Mouse (Mus musculus): ENCODE data around the gene Gsdme.

Gene Gsdme

GRCm38 (mm10) chr6:50263670-50264069 lies at the start of gene Gsdme:
TSS of gene Gsdme (minus strand) at chr6:50263862.
- DNase-seq, result no peak

- peak; percentile 76 for DNase-seq
Measured at GRCm38 (mm10) chr6:50312647-50313046, 49.0 kb upstream of the Gsdme start.

GRCm38 (mm10) chr6:50309019-50309418 lies 45.4 kb upstream of the Gsdme start:
- no peak for DNase-seq

GRCm38 (mm10) chr6:50306625-50307024 lies 43.0 kb upstream of the Gsdme start:
- no peak for DNase-seq

- peak; percentile 62 for DNase-seq
Measured at GRCm38 (mm10) chr6:50304949-50305491, 41.4 kb upstream of the Gsdme start.

- DNase-seq, result no peak
Measured at GRCm38 (mm10) chr6:50301121-50301520, 37.5 kb upstream of the Gsdme start.

GRCm38 (mm10) chr6:50300622-50301021 lies 37.0 kb upstream of the Gsdme start:
- DNase-seq, result no peak

- no peak for DNase-seq
Measured at GRCm38 (mm10) chr6:50299071-50299470, 35.4 kb upstream of the Gsdme start.

- no peak for DNase-seq
Measured at GRCm38 (mm10) chr6:50297671-50298070, 34.0 kb upstream of the Gsdme start.

- no peak for DNase-seq
Measured at GRCm38 (mm10) chr6:50295136-50295535, 31.5 kb upstream of the Gsdme start.

- peak; percentile 67 for DNase-seq
Measured at GRCm38 (mm10) chr6:50294128-50294527, 30.5 kb upstream of the Gsdme start.

GRCm38 (mm10) chr6:50291650-50292049 lies 28.0 kb upstream of the Gsdme start:
- DNase-seq, result no peak

GRCm38 (mm10) chr6:50286881-50287280 lies 23.2 kb upstream of the Gsdme start:
- no peak for DNase-seq

- DNase-seq, result no peak
Measured at GRCm38 (mm10) chr6:50279642-50280041, 16.0 kb upstream of the Gsdme start.

GRCm38 (mm10) chr6:50273947-50274346 lies 10.3 kb upstream of the Gsdme start:
- no peak for DNase-seq

- no peak for DNase-seq
Measured at GRCm38 (mm10) chr6:50273416-50273815, 9.8 kb upstream of the Gsdme start.

- no peak for DNase-seq
Measured at GRCm38 (mm10) chr6:50262310-50262709, 1.4 kb downstream of the Gsdme start.

GRCm38 (mm10) chr6:50261922-50262261 lies 1.8 kb downstream of the Gsdme start:
- DNase-seq, result no peak

- DNase-seq, result peak; percentile 94
Measured at GRCm38 (mm10) chr6:50261201-50261921, 2.3 kb downstream of the Gsdme start.

GRCm38 (mm10) chr6:50255356-50255755 lies 8.3 kb downstream of the Gsdme start:
- DNase-seq, result no peak

- DNase-seq, result no peak
Measured at GRCm38 (mm10) chr6:50254723-50255184, 8.9 kb downstream of the Gsdme start.

- no peak for DNase-seq
Measured at GRCm38 (mm10) chr6:50252690-50253089, 11.0 kb downstream of the Gsdme start.

GRCm38 (mm10) chr6:50247791-50248190 lies 15.9 kb downstream of the Gsdme start:
- DNase-seq, result no peak

GRCm38 (mm10) chr6:50247356-50247755 lies 16.3 kb downstream of the Gsdme start:
- DNase-seq, result no peak

GRCm38 (mm10) chr6:50244967-50245366 lies 18.7 kb downstream of the Gsdme start:
- no peak for DNase-seq

Data from cerebellum, adult 11-12 months (tissue).